9 mouse cellular contexts compared by ENCODE assay signal in the genomic region with DNA sequence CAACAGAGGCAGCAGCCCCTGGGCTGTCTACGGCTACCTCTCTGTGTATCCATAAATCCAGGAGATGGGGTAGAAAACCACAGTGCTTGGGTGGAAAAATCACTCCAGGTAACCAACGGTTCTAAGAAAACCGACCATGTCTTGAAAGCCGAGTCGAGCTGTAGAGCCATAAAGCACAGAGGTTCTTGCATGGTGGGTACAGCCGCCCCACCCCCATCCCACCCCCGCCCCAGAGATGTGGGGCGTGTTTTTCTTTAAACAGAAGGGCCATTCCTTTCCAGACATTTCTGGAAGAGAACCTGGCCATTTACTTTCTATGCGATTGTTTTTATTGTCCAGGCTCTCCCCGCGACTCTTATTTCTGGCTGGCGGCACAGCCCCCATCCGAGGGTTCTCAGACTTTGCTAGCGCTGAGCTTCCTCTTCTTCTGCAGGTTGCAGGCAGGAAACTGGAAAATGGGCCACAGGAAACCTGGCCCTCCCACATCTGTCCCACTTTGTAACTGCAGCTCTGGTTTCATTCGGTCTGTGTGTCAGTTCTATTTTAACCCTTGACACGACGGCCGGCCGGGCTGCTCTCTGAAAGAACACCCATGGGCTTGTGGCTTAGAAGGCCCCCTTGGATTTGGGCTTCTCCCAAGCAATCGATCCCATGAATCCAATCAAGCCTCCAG. TPM values are rescaled to one million over a fixed set of nuclear protein-coding genes. Genes with fewer than 3 reads are reported as not detected.
DNase-seq lines count a peak whose midpoint lies in the region; ATAC-seq and TF ChIP-seq lines count a peak whose summit lies in the region.
"Had no signal": no experiment of that assay in that cellular context is flagged by ENCODE, and none has a peak within 500 bp of the region (broad histone marks: within the 10 kb centered on the region; RNA-seq: fewer than 3 reads in every experiment).

No protein-coding gene starts in this region.

- H3K27ac ChIP-seq in lung, embryonic 15.5 days: peak overlapping the region; percentile 63
- H3K27ac ChIP-seq in embryonic facial prominence, embryonic 14.5 days (replicated peaks; ENCODE audit: low read depth, low read length): peak overlapping the region; percentile 54
- peak overlapping the region; percentile 90 for H3K27ac ChIP-seq in limb, embryonic 11.5 days (replicated peaks; ENCODE audit: low read depth, low read length)
- H3K27ac ChIP-seq in midbrain, embryonic 15.5 days: no peak overlapping the region
- H3K27ac ChIP-seq: forebrain, embryonic 15.5 days had no signal

- no peak for ATAC-seq in lung, embryonic 15.5 days (ENCODE audit: borderline replicate concordance, extremely low read depth, low FRiP score, low TSS enrichment)
- no peak for ATAC-seq in embryonic facial prominence, embryonic 14.5 days (ENCODE audit: low read depth)
- peak; percentile 67; the same call in 1 of the 2 replicates for ATAC-seq in limb, embryonic 11.5 days (ENCODE audit: insufficient number of reproducible peaks, low FRiP score, low TSS enrichment, low read depth)
- no peak for ATAC-seq in midbrain, embryonic 15.5 days (replicated peaks)
- ATAC-seq: forebrain, embryonic 15.5 days had no signal

- peaks cover 45% of the 10 kb centered on the region for H3K4me1 ChIP-seq in lung, embryonic 15.5 days
- H3K4me1 ChIP-seq in lung, adult 2 months (ENCODE audit: control insufficient read depth, insufficient read depth, low read length): peaks cover 31% of the 10 kb centered on the region
- peaks cover 25% of the 10 kb centered on the region for H3K4me1 ChIP-seq in embryonic facial prominence, embryonic 14.5 days (ENCODE audit: control insufficient read depth, insufficient read depth, low read length)
- H3K4me1 ChIP-seq in limb, embryonic 11.5 days (ENCODE audit: control insufficient read depth, insufficient read depth, low read length): peaks cover 6% of the 10 kb centered on the region
- H3K4me1 ChIP-seq in midbrain, embryonic 15.5 days: 0 out of 2 replicates have a peak, but pooled peaks cover 6% of the 10 kb centered on the region

- TF ChIP-seq POLR2A in lung, adult 2 months (IDR thresholded peaks at IDR 0.05; ENCODE audit: borderline replicate concordance, extremely low read depth, low read depth, low read length): no peak

- 52% methylated on average over 20 of the region's 20 CpGs for WGBS in lung, embryonic 15.5 days
- 29% methylated on average over 20 of the region's 20 CpGs for WGBS in lung, adult 2 months
- 28% methylated on average over 20 of the region's 20 CpGs for WGBS in embryonic facial prominence, embryonic 14.5 days
- WGBS in limb, embryonic 11.5 days: 27% methylated on average over 20 of the region's 20 CpGs
- WGBS in midbrain, embryonic 15.5 days: 79% methylated on average over 20 of the region's 20 CpGs

- no peaks in the 10 kb centered on the region for H3K27me3 ChIP-seq in lung, embryonic 15.5 days
- no peaks in the 10 kb centered on the region for H3K27me3 ChIP-seq in embryonic facial prominence, embryonic 14.5 days (replicated peaks; ENCODE audit: control insufficient read depth, insufficient read depth, low read length)
- no peaks in the 10 kb centered on the region for H3K27me3 ChIP-seq in limb, embryonic 11.5 days (ENCODE audit: control insufficient read depth, insufficient read depth, low read length)
- H3K27me3 ChIP-seq in midbrain, embryonic 15.5 days (replicated peaks): no peaks in the 10 kb centered on the region
- H3K27me3 ChIP-seq: forebrain, embryonic 15.5 days had no signal

- H3K9ac ChIP-seq in lung, embryonic 15.5 days: no peak overlapping the region
- H3K9ac ChIP-seq in embryonic facial prominence, embryonic 14.5 days (ENCODE audit: low read depth, low read length): no peak overlapping the region
- peak overlapping the region; percentile 9; the same call in 1 of the 2 replicates for H3K9ac ChIP-seq in limb, embryonic 11.5 days (ENCODE audit: low read length)
- H3K9ac ChIP-seq in midbrain, embryonic 15.5 days: no peak overlapping the region
- H3K9ac ChIP-seq: forebrain, embryonic 15.5 days had no signal

- peak overlapping the region; percentile 30 for H3K4me2 ChIP-seq in lung, embryonic 15.5 days
- peak overlapping the region; percentile 37 for H3K4me2 ChIP-seq in embryonic facial prominence, embryonic 14.5 days (ENCODE audit: low read depth, low read length)
- H3K4me2 ChIP-seq in limb, embryonic 11.5 days (ENCODE audit: low read depth, severe bottlenecking): peak overlapping the region; percentile 18
- H3K4me2 ChIP-seq in midbrain, embryonic 15.5 days: no peak overlapping the region
- H3K4me2 ChIP-seq: forebrain, embryonic 15.5 days had no signal

- no peaks in the 10 kb centered on the region for H3K9me3 ChIP-seq in lung, embryonic 15.5 days
- H3K9me3 ChIP-seq in embryonic facial prominence, embryonic 14.5 days (ENCODE audit: control insufficient read depth, low read length): no peaks in the 10 kb centered on the region
- H3K9me3 ChIP-seq in limb, embryonic 11.5 days (ENCODE audit: control insufficient read depth, low read length): no peaks in the 10 kb centered on the region
- no peaks in the 10 kb centered on the region for H3K9me3 ChIP-seq in midbrain, embryonic 15.5 days
- H3K9me3 ChIP-seq: forebrain, embryonic 15.5 days had no signal

- no peak for TF ChIP-seq CTCF in lung, adult 2 months (IDR thresholded peaks at IDR 0.05; ENCODE audit: insufficient read depth, low read length)

- DNase-seq in lung, adult 2 months: no peak
- peak; percentile 55 for DNase-seq in embryonic facial prominence, embryonic 14.5 days (ENCODE audit: low spot score)
- DNase-seq in limb, embryonic 11.5 days (ENCODE audit: low spot score): peak; percentile 72
- DNase-seq in thymus, postnatal 10 days (ENCODE audit: low spot score in 2 of 2): peak; percentile 61
- DNase-seq in layer of hippocampus, postnatal 10 days (ENCODE audit: low spot score in 2 of 2): no peak
- no peak for DNase-seq in adrenal gland, adult 8-10 months

- H3K4me3 ChIP-seq in lung, embryonic 15.5 days: no peak overlapping the region
- H3K4me3 ChIP-seq in lung, adult 2 months (replicated peaks; ENCODE audit: extremely low read depth, low read depth, low read length): no peak overlapping the region
- no peak overlapping the region for H3K4me3 ChIP-seq in embryonic facial prominence, embryonic 14.5 days (ENCODE audit: low read depth, low read length)
- H3K4me3 ChIP-seq in limb, embryonic 11.5 days (ENCODE audit: low read depth, low read length): peak overlapping the region; percentile 12; the same call in 1 of the 2 replicates
- no peak overlapping the region for H3K4me3 ChIP-seq in midbrain, embryonic 15.5 days
- H3K4me3 ChIP-seq: forebrain, embryonic 15.5 days had no signal

- H3K36me3 ChIP-seq in lung, embryonic 15.5 days: no peaks in the 10 kb centered on the region
- 0 out of 2 replicates have a peak, but pooled peaks cover 4% of the 10 kb centered on the region for H3K36me3 ChIP-seq in embryonic facial prominence, embryonic 14.5 days (ENCODE audit: control insufficient read depth, insufficient read depth, low read length)
- H3K36me3 ChIP-seq in limb, embryonic 11.5 days (ENCODE audit: control insufficient read depth, insufficient read depth, low read length): no peaks in the 10 kb centered on the region
- no peaks in the 10 kb centered on the region for H3K36me3 ChIP-seq in midbrain, embryonic 15.5 days (replicated peaks)
- H3K36me3 ChIP-seq: forebrain, embryonic 15.5 days had no signal

RNA-seq across cellular contexts. Expression of gene Elk3, which starts 16.3 kb away (rescaled TPM):
- polyA plus RNA-seq in lung, embryonic 15.5 days (2015; fragmentation: Nextera tagmentation; extraction: Ambion mirVana): 51.9 and 52.3 TPM in 2 replicates
- 76.0 and 99.4 TPM in 2 replicates for polyA plus RNA-seq in lung, adult 2 months (2012; rRNA removed)
- polyA plus RNA-seq in embryonic facial prominence, embryonic 14.5 days (2014; fragmentation: Nextera tagmentation; extraction: Ambion mirVana): 34.4 and 39.4 TPM in 2 replicates
- 51.7 and 52.8 TPM in 2 replicates for polyA plus RNA-seq in limb, embryonic 11.5 days (2014; fragmentation: Nextera tagmentation; extraction: Ambion mirVana)
- polyA plus RNA-seq in midbrain, embryonic 15.5 days (2015; fragmentation: Nextera tagmentation; extraction: Ambion mirVana): 7.5 and 7.9 TPM in 2 replicates
- 10 to 100 TPM; 12.3 to 12.8 TPM for total RNA-seq in layer of hippocampus, postnatal 10 days (2021)
- total RNA-seq in adrenal gland, adult 8-10 months (2022): 10 to 100 TPM; 32.3 to 51.1 (median 46.1) TPM

Comparison
In these comparisons a context has a peak if more than half of its experiments do, and no peak if none do; other contexts are left out.
1. DNase-seq: peak in embryonic facial prominence, embryonic 14.5 days (single experiment), limb, embryonic 11.5 days (single experiment) and thymus, postnatal 10 days (2 of 2); none in lung, adult 2 months (single experiment), layer of hippocampus, postnatal 10 days (0 of 2) and adrenal gland, adult 8-10 months (single experiment).